Mouse (Mus musculus): Measurements from ENCODE around the gene Hoxb4. TPM values are rescaled to one million over a fixed set of nuclear protein-coding genes. Genes with fewer than 3 reads are reported as not detected.

Gene Hoxb4
- total RNA-seq, 2 experiments from 2014 or later = 3.4 to 4.0 TPM

Other genes with a start within 250 kb of the Hoxb4 start
- gene Atp5g1, start 242.6 kb upstream of the Hoxb4 start, total RNA-seq (2015) = 192 and 203 TPM in 2 replicates
- 24.3 and 35.9 TPM in 2 replicates for gene Atp5g1, start 242.6 kb upstream of the Hoxb4 start, total RNA-seq (2017)
- not detected in 2 replicates for gene Calcoco2, start 206.3 kb upstream of the Hoxb4 start, total RNA-seq (2015)
- not detected in 2 replicates for gene Calcoco2, start 206.3 kb upstream of the Hoxb4 start, total RNA-seq (2017)
- gene Ttll6, start 184.5 kb upstream of the Hoxb4 start, total RNA-seq (2015) = not detected in 2 replicates
- gene Ttll6, start 184.5 kb upstream of the Hoxb4 start, total RNA-seq (2017) = not detected in 2 replicates
- not detected in 2 replicates for gene Hoxb13, start 124.0 kb upstream of the Hoxb4 start, total RNA-seq (2015)
- gene Hoxb13, start 124.0 kb upstream of the Hoxb4 start, total RNA-seq (2017) = not detected in 2 replicates
- gene Hoxb9, start 46.8 kb upstream of the Hoxb4 start, total RNA-seq (2015) = not detected in 2 replicates
- gene Hoxb9, start 46.8 kb upstream of the Hoxb4 start, total RNA-seq (2017) = not detected in 2 replicates
- not detected in 2 replicates for gene Hoxb8, start 36.4 kb upstream of the Hoxb4 start, total RNA-seq (2015)
- gene Hoxb8, start 36.4 kb upstream of the Hoxb4 start, total RNA-seq (2017) = not detected in 2 replicates
- gene Hoxb7, start 31.6 kb upstream of the Hoxb4 start, total RNA-seq (2015) = 0.11 TPM in 1 of 2 replicates, not detected in the other
- not detected in 2 replicates for gene Hoxb7, start 31.6 kb upstream of the Hoxb4 start, total RNA-seq (2017)
- gene Hoxb6, start 25.8 kb upstream of the Hoxb4 start, total RNA-seq (2015) = not detected in 2 replicates
- not detected in 2 replicates for gene Hoxb6, start 25.8 kb upstream of the Hoxb4 start, total RNA-seq (2017)
- gene Hoxb5, start 14.9 kb upstream of the Hoxb4 start, total RNA-seq (2015) = not detected in 2 replicates
- gene Hoxb5, start 14.9 kb upstream of the Hoxb4 start, total RNA-seq (2017) = not detected in 2 replicates
- gene Hoxb3, start 5.1 kb downstream of the Hoxb4 start, total RNA-seq (2015) = 0.75 and 1.4 TPM in 2 replicates
- gene Hoxb3, start 5.1 kb downstream of the Hoxb4 start, total RNA-seq (2017) = 0.12 and 0.44 TPM in 2 replicates
- gene Hoxb2, start 32.3 kb downstream of the Hoxb4 start, total RNA-seq (2015) = 0.09 TPM in 1 of 2 replicates, not detected in the other
- gene Hoxb2, start 32.3 kb downstream of the Hoxb4 start, total RNA-seq (2017) = 0.77 TPM in 1 of 2 replicates, not detected in the other
- not detected in 2 replicates for gene Hoxb1, start 47.5 kb downstream of the Hoxb4 start, total RNA-seq (2015)
- gene Hoxb1, start 47.5 kb downstream of the Hoxb4 start, total RNA-seq (2017) = not detected in 2 replicates
- gene Skap1, start 146.3 kb downstream of the Hoxb4 start, total RNA-seq (2015) = 5.2 and 8.5 TPM in 2 replicates
- 3.8 and 5.0 TPM in 2 replicates for gene Skap1, start 146.3 kb downstream of the Hoxb4 start, total RNA-seq (2017)

All from megakaryocyte, adult 5-6 weeks (primary cell).